Mouse (Mus musculus) macrophage (primary cell): ENCODE measurements around the gene Igsf21. TPM values are rescaled to one million over a fixed set of nuclear protein-coding genes. Genes with fewer than 3 reads are reported as not detected.

Source experiments
- H3K27ac ChIP-seq: fragments of 350-480 bp; formaldehyde crosslinking; 2 replicates; pipeline ENCODE4 v1.9.0; 2021
- H3K36me3 ChIP-seq: fragments of 350-480 bp; formaldehyde crosslinking; 2 replicates; pipeline ENCODE4 v1.9.0; 2021; ENCODE audit errors: inconsistent target
- H3K4me3 ChIP-seq: fragments of 350-480 bp; formaldehyde crosslinking; 2 replicates; pipeline ENCODE4 v1.9.0; 2021; ENCODE audit errors: inconsistent target
- H3K79me2 ChIP-seq: fragments of 350-480 bp; formaldehyde crosslinking; 2 replicates; pipeline ENCODE4 v1.9.0; 2021; ENCODE audit errors: inconsistent target
- WGBS: methylation state at CpG from one replicate; pipeline ENCODE4 v1.1.7; 2026; ENCODE audit warnings: inconsistent platforms; ENCODE audit not compliant: missing documents; 5-methylcytosine and 5-hydroxymethylcytosine counted together
- polyA plus RNA-seq: library from polyadenylated mRNA; stranded (reverse); fragments of 250-400 nt; gene quantifications from 3 replicates; pipeline ENCODE4 v1.2.4, GENCODE M21; 2018; ENCODE audit warnings: inconsistent platforms

Igsf21 gene
- polyA plus RNA-seq, 1 experiment from 2014 or later, result not detected

DNA sequence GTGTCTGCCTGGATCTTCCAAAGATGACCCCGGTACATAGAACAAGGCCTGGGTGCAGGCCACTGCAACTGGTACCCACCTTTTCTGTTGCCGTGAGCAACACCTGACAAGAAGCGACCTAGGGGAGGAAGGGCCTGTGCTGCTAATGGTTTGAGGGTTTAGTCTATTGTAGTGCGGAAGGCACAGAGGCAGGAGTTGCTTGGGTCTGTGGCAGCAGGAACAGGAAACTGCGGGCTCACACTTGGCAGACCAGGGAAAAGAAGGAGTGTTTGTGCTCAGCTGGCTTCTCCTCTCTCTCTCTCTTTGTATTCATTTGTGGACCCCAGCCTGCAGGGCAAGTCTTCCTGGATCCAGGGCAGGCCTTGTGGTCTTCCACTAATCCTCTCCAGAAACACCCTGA, 124.0 kb downstream of the Igsf21 start:
- WGBS, result 49% methylated on average over 5 of the region's 5 CpGs
- no peak overlapping the region for H3K27ac ChIP-seq
- H3K79me2 ChIP-seq, result no peaks in the 10 kb centered on the region
- H3K36me3 ChIP-seq, result no peaks in the 10 kb centered on the region
- H3K4me3 ChIP-seq, result no peak overlapping the region

GRCm38 (mm10) chr4:140117275-140117691, 129.3 kb downstream of the Igsf21 start:
- Histone ChIP-seq H3K36me3 (no peaks in the 10 kb centered on the region), H3K4me3 (no peak overlapping the region), H3K79me2 (no peaks in the 10 kb centered on the region), H3K27ac (no peak overlapping the region)
- WGBS, result 90% methylated on average over 7 of the region's 7 CpGs

DNA sequence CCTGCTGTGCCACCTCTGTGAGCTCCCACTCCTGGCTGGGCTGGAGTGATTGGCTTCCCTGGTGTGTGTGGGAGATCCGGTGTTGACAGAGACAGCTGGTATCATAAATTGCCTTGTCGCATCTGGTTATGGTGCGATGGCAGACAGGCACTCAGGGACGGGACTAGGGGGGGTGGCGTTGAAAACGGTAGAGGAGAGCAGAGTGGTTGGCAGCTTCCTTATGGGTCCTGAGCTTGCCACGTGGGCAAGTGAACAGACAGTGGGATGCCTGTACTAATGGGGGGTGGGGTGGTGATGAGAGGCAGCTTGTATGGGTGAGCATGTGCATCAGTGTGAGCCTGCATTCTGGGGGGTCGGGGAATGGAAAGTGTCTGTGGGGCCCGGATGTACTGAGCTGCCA, 130.8 kb downstream of the Igsf21 start:
- Histone ChIP-seq H3K27ac (no peak overlapping the region), H3K36me3 (no peaks in the 10 kb centered on the region), H3K79me2 (no peaks in the 10 kb centered on the region), H3K4me3 (no peak overlapping the region)
- WGBS, result 85% methylated on average over 7 of the region's 9 CpGs

- 90% methylated on average over 6 of the region's 6 CpGs for whole genome bisulfite sequencing
- H3K27ac ChIP-seq, result no peak overlapping the region
- no peaks in the 10 kb centered on the region for H3K36me3 ChIP-seq
- no peaks in the 10 kb centered on the region for H3K79me2 ChIP-seq
- no peak overlapping the region for H3K4me3 ChIP-seq
Measured at GRCm38 (mm10) chr4:140115053-140115452, 131.5 kb downstream of the Igsf21 start.

GRCm38 (mm10) chr4:140113690-140114475, 132.7 kb downstream of the Igsf21 start:
- Histone ChIP-seq H3K4me3 (no peak overlapping the region), H3K36me3 (no peaks in the 10 kb centered on the region), H3K27ac (no peak overlapping the region), H3K79me2 (no peaks in the 10 kb centered on the region)
- WGBS, result 85% methylated on average over 18 of the region's 18 CpGs

GRCm38 (mm10) chr4:140109626-140109948, 137.0 kb downstream of the Igsf21 start:
- no peak overlapping the region for H3K27ac ChIP-seq
- WGBS, result 47% methylated on average over 6 of the region's 6 CpGs
- H3K4me3 ChIP-seq, result no peak overlapping the region
- no peaks in the 10 kb centered on the region for H3K79me2 ChIP-seq
- no peaks in the 10 kb centered on the region for H3K36me3 ChIP-seq

GRCm38 (mm10) chr4:140108871-140109625, 137.5 kb downstream of the Igsf21 start:
- H3K79me2 ChIP-seq, result no peaks in the 10 kb centered on the region
- no peak overlapping the region for H3K27ac ChIP-seq
- no peak overlapping the region for H3K4me3 ChIP-seq
- WGBS, result 9% methylated on average over 31 of the region's 32 CpGs
- no peaks in the 10 kb centered on the region for H3K36me3 ChIP-seq

DNA sequence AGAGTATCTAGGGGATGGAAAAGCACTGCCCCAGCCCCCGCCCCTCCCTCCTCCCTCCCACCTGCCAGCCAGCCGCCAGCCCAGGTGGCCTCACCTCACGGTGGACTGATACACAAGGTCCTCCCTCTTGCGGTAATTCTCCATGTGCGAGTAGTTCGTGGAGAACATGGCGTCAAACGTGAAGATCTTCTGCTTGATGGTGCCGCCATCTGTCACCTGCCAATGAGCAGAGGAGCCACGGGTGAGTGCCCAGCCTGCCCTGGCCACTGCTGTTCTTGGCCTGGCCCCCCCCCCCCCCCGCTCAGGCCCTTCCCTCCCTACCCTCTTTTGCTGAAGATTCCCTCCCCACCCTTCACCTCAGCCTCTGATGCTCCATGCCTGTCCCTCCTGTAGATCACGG, 139.4 kb downstream of the Igsf21 start:
- WGBS, result 77% methylated on average over 11 of the region's 12 CpGs
- Histone ChIP-seq H3K79me2 (no peaks in the 10 kb centered on the region), H3K4me3 (no peak overlapping the region), H3K36me3 (no peaks in the 10 kb centered on the region), H3K27ac (no peak overlapping the region)

- Histone ChIP-seq H3K4me3 (no peak overlapping the region), H3K27ac (no peak overlapping the region), H3K36me3 (no peaks in the 10 kb centered on the region), H3K79me2 (no peaks in the 10 kb centered on the region)
- 3% methylated on average over 6 of the region's 6 CpGs for WGBS
Measured at GRCm38 (mm10) chr4:140104795-140105194, 141.8 kb downstream of the Igsf21 start.

DNA sequence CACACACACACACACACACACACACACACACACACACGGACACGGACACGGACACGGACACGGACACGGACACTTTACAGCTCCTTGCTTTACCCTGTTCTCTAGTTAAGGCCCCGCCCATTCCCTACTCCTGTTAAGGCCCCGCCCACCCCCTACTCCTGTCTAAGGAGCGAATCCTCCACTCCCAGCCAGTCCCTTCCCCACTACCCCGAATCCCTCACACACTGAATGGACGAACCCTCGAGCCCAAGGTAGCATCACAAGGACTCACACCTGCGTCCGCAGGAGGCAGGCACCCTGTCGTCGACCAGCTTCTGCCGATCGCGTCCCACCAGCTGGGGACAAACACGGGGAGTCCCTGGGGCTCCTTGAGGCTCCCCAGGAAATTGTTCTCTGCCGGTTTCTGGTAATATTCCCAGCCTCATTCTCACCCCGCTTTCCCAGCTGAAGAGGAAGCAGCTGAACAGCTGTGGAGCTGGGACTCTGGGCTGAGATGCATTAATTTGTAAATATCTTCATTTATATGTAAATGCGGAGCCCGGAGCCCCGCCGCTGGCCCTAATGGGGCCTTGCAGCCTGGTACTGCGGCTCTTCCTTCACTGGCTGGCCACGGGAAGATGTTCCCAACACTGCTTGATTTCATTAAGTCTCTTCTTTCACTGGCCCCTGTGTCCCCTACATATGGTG, 143.1 kb downstream of the Igsf21 start:
- Histone ChIP-seq H3K36me3 (no peaks in the 10 kb centered on the region), H3K4me3 (no peak overlapping the region), H3K79me2 (no peaks in the 10 kb centered on the region), H3K27ac (no peak overlapping the region)
- 8% methylated on average over 28 of the region's 28 CpGs for WGBS

GRCm38 (mm10) chr4:140102581-140103200, 143.9 kb downstream of the Igsf21 start:
- Histone ChIP-seq H3K27ac (no peak overlapping the region), H3K4me3 (no peak overlapping the region), H3K79me2 (no peaks in the 10 kb centered on the region), H3K36me3 (no peaks in the 10 kb centered on the region)
- WGBS, result 23% methylated on average over 11 of the region's 11 CpGs

DNA sequence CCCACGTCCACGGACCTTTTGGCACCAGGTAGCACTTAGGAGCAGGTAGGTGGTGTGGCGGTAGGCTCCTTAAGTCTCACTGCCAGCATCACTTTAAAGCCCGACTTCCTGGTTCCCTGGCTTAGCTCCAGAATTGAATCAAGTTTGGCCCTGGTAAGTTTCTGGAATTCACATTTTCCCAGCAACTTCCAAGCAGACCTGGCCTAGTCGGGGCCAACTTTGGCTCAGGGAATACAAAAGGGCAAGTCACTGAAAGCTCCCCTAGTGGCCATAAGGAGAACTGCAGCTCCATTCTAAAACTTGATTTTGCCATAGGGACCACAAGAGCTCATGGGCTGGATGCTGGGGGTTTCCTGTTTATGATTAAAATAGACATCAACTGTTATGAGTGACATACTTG, 145.5 kb downstream of the Igsf21 start:
- Histone ChIP-seq H3K27ac (no peak overlapping the region), H3K4me3 (no peak overlapping the region), H3K79me2 (no peaks in the 10 kb centered on the region), H3K36me3 (no peaks in the 10 kb centered on the region)
- WGBS, result 80% methylated on average over 5 of the region's 5 CpGs

- no peak overlapping the region for H3K4me3 ChIP-seq
- no peaks in the 10 kb centered on the region for H3K79me2 ChIP-seq
- 83% methylated on average over 1 of the region's 1 CpGs for WGBS
- no peak overlapping the region for H3K27ac ChIP-seq
- no peaks in the 10 kb centered on the region for H3K36me3 ChIP-seq
Measured at GRCm38 (mm10) chr4:140100141-140100540, 146.4 kb downstream of the Igsf21 start.

DNA sequence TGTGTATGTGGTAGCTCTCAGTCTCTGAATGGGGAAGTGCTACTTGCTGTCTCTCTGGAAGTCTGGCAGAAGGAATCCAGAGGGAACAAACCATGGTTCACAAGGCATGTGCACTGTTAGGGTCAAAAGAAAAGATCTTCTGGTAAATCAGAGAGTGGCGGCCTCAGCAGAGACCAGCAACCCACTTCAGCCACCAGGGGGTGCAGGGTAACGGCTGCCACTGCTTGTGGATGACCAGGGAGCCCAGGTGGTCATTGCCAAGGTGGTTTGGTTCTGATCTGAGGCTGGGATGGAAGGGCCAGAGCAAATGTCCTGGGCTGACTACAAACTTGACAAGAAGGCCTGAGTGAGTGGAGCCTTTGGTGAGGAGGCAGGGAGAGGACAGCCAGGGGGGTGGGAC, 150.3 kb downstream of the Igsf21 start:
- H3K4me3 ChIP-seq, result no peak overlapping the region
- WGBS, result 75% methylated on average over 2 of the region's 2 CpGs
- H3K27ac ChIP-seq, result no peak overlapping the region
- no peaks in the 10 kb centered on the region for H3K79me2 ChIP-seq
- H3K36me3 ChIP-seq, result no peaks in the 10 kb centered on the region

GRCm38 (mm10) chr4:140094835-140095234, 151.7 kb downstream of the Igsf21 start:
- Histone ChIP-seq H3K79me2 (no peaks in the 10 kb centered on the region), H3K27ac (no peak overlapping the region), H3K36me3 (no peaks in the 10 kb centered on the region), H3K4me3 (no peak overlapping the region)
- WGBS, result 48% methylated on average over 2 of the region's 2 CpGs
